Mouse (Mus musculus): ENCODE data around the gene Lrif1.
"Not testable (repeated sequence)": the region's sequence is repeated elsewhere in the genome, so short reads cannot be mapped to it uniquely, and the experiment has no call there.

Gene Lrif1

GRCm38 (mm10) chr3:106684830-106685229 lies at the start of gene Lrif1:
Gene Lrif1 (plus strand): TSS chr3:106684987.
- DNase-seq (ENCODE audit: low read depth, low spot score): peak; percentile 97

- DNase-seq (ENCODE audit: low read depth, low spot score): not testable (repeated sequence)
Measured at GRCm38 (mm10) chr3:106672811-106673210, 12.0 kb upstream of the Lrif1 start.

- peak; percentile 32 for DNase-seq (ENCODE audit: low read depth, low spot score)
Measured at GRCm38 (mm10) chr3:106685381-106685780, 594 bp downstream of the Lrif1 start.

- peak; percentile 100 for DNase-seq (ENCODE audit: low read depth, low spot score)
Measured at GRCm38 (mm10) chr3:106721397-106722027, 36.7 kb downstream of the Lrif1 start.

GRCm38 (mm10) chr3:106722028-106722945 lies 37.5 kb downstream of the Lrif1 start:
- DNase-seq (ENCODE audit: low read depth, low spot score): peak; percentile 96

- DNase-seq (ENCODE audit: low read depth, low spot score): no peak
Measured at GRCm38 (mm10) chr3:106755898-106756297, 71.1 kb downstream of the Lrif1 start.

GRCm38 (mm10) chr3:106771834-106772233 lies 87.0 kb downstream of the Lrif1 start:
- no peak for DNase-seq (ENCODE audit: low read depth, low spot score)

GRCm38 (mm10) chr3:106785130-106785529 lies 100.3 kb downstream of the Lrif1 start:
- no peak for DNase-seq (ENCODE audit: low read depth, low spot score)
